In the genomic region with DNA sequence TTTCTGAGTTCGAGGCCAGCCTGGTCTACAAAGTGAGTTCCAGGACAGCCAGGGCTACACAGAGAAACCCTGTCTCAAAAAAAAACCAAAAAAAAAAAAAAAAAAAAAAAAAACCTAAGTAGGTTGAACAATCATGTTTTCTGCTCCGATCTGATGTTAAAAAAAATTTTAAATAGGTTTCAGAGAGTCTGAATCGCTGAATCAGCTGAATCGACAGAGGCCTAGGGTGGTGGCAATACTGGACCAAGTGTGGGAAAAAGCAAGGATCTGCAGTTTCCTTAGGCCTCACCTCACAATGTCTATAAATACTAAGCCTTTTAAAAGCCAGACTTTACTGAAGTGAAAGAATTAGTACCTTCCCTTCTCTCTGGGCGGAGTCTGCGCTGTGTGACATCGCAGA, we compare ENCODE assay signal across 2 mouse cellular contexts.
TF ChIP-seq lines count a peak whose summit lies in the region.

No protein-coding gene starts in this region.

TF ChIP-seq in CH12.LX, 34 proteins besides CTCF, POLR2A, EP300 and RAD21:
- TF ChIP-seq GABPA (IDR thresholded peaks at IDR 0.05; ENCODE audit: insufficient replicate concordance, low read depth, low read length) (no peak), JUND (conservative IDR thresholded peaks at IDR 0.05; ENCODE audit: low read depth, low read length) (no peak), MAFK (IDR thresholded peaks at IDR 0.05; ENCODE audit: insufficient replicate concordance, low read length) (peak; percentile 71), IRF4 (IDR thresholded peaks at IDR 0.05; ENCODE audit: low read depth, low read length) (no peak), NELFE (IDR thresholded peaks at IDR 0.05; ENCODE audit: low read depth, low read length) (no peak), PAX5 (IDR thresholded peaks at IDR 0.05; ENCODE audit: low read length) (no peak), TBP (conservative IDR thresholded peaks at IDR 0.05; ENCODE audit: low read depth, low read length) (no peak), ZC3H11A (IDR thresholded peaks at IDR 0.05; ENCODE audit: low read depth, low read length) (no peak)
TF ChIP-seq in CH12.LX: peak in this region for 1.

TF ChIP-seq in MEL, 35 proteins besides CTCF, POLR2A, EP300 and RAD21 (continued from another document):
- no peak for TF ChIP-seq TCF12 (IDR thresholded peaks at IDR 0.05; ENCODE audit: low read depth, low read length)
